Mouse (Mus musculus) heart, postnatal 14 days (tissue): ENCODE results near the gene Hsd17b7. TPM values are rescaled to one million over a fixed set of nuclear protein-coding genes. Genes with fewer than 3 reads are reported as not detected.
"Not testable (repeated sequence)": the region's sequence is repeated elsewhere in the genome, so short reads cannot be mapped to it uniquely, and the experiment has no call there.

Experiments
- DNase-seq, 2 experiments: peaks; one replicate each; pipeline ENCODE4 v3.0.0; 2021 to 2022
- intact Hi-C: fragments of 180-260 bp; cut with DNase I; formaldehyde crosslinking; loops from one replicate; pipeline ENCODE4 v1.15.1; 2025
- long read RNA-seq, 2 experiments: library from polyadenylated mRNA; stranded (forward); transcript quantifications; one replicate each; pipeline ENCODE4 v2.0.0; 2021
- total RNA-seq, 2 experiments: library from RNA; stranded (reverse); gene quantifications; 2 replicates each; pipeline ENCODE4 v1.2.3; 2021

Gene Hsd17b7
- total RNA-seq: 10 to 100 TPM; 16.6 to 17.6 TPM
- long read RNA-seq, experiment 1, full-length matches to known transcripts: 10 of 15 reads
- long read RNA-seq, experiment 1, partial matches to known transcripts: 1 of 15 reads
- long read RNA-seq, experiment 1, other reads (novel, unspliced or antisense): 4 of 15 reads
- long read RNA-seq, experiment 2, full-length matches to known transcripts: 10 of 17 reads
- long read RNA-seq, experiment 2, partial matches to known transcripts: 0 of 17 reads
- long read RNA-seq, experiment 2, other reads (novel, unspliced or antisense): 7 of 17 reads

- intact Hi-C loops: no loop called here
- DNase-seq: peak; percentile 97
Measured at GRCm38 (mm10) chr1:169968792-169969515, at the start of gene Hsd17b7. Gene Hsd17b7 (minus strand): TSS chr1:169969241.

- intact Hi-C loops: loop anchor here (5.0 kb wide), 1 partner anchor 98 kb away; the partner anchor contains the start of gene Ddr2
- DNase-seq: no peak
Measured at GRCm38 (mm10) chr1:170014784-170015183, 45.7 kb upstream of the Hsd17b7 start.

- intact Hi-C loops: loop anchor here (5.0 kb wide), 1 partner anchor 101 kb away; the partner anchor contains the start of gene Ddr2
- DNase-seq: peak; percentile 48 to 72
Measured at GRCm38 (mm10) chr1:170010716-170011505, 41.9 kb upstream of the Hsd17b7 start.

- DNase-seq: no peak
- intact Hi-C loops: no loop called here
Measured at GRCm38 (mm10) chr1:170009296-170009695, 40.3 kb upstream of the Hsd17b7 start.

GRCm38 (mm10) chr1:170008432-170009220 lies 39.6 kb upstream of the Hsd17b7 start:
- no peak for DNase-seq
- intact Hi-C loops: no loop called here

GRCm38 (mm10) chr1:170006516-170006915 lies 37.5 kb upstream of the Hsd17b7 start:
- intact Hi-C loops: no loop called here
- DNase-seq: peak; percentile 27 to 49

GRCm38 (mm10) chr1:170005297-170005696 lies 36.3 kb upstream of the Hsd17b7 start:
- no peak for DNase-seq
- intact Hi-C loops: no loop called here

GRCm38 (mm10) chr1:169993901-169994300 lies 24.9 kb upstream of the Hsd17b7 start:
- intact Hi-C loops, DNase-seq: not testable (repeated sequence)

GRCm38 (mm10) chr1:169986166-169986565 lies 17.1 kb upstream of the Hsd17b7 start:
- intact Hi-C loops: no loop called here
- peak in 1 of 2 experiments; percentile 22 for DNase-seq

GRCm38 (mm10) chr1:169977621-169978020 lies 8.6 kb upstream of the Hsd17b7 start:
- no peak for DNase-seq
- intact Hi-C loops: no loop called here

GRCm38 (mm10) chr1:169971998-169972397 lies 3.0 kb upstream of the Hsd17b7 start:
- intact Hi-C loops: loop anchor here (5.0 kb wide), 1 partner anchor 165 kb away; no protein-coding TSS in a partner anchor
- DNase-seq: no peak

- DNase-seq: no peak
- intact Hi-C loops: loop anchor here (5.0 kb wide), 1 partner anchor 166 kb away; no protein-coding TSS in a partner anchor
Measured at GRCm38 (mm10) chr1:169970936-169971335, 1.9 kb upstream of the Hsd17b7 start.

- DNase-seq: no peak
- intact Hi-C loops: no loop called here
Measured at GRCm38 (mm10) chr1:169969516-169969886, 460 bp upstream of the Hsd17b7 start.

GRCm38 (mm10) chr1:169953106-169953505 lies 15.9 kb downstream of the Hsd17b7 start:
- intact Hi-C loops: loop anchor here (5.0 kb wide), 1 partner anchor 184 kb away; no protein-coding TSS in a partner anchor
- DNase-seq: no peak

GRCm38 (mm10) chr1:169952636-169953035 lies 16.4 kb downstream of the Hsd17b7 start:
- no peak for DNase-seq
- intact Hi-C loops: loop anchor here (5.0 kb wide), 1 partner anchor 185 kb away; no protein-coding TSS in a partner anchor

- no peak for DNase-seq
- intact Hi-C loops: loop anchor here (5.0 kb wide), 1 partner anchor 186 kb away; no protein-coding TSS in a partner anchor
Measured at GRCm38 (mm10) chr1:169951561-169951960, 17.5 kb downstream of the Hsd17b7 start.

- intact Hi-C loops: loop anchor here (5.0 kb wide), 1 partner anchor 187 kb away; no protein-coding TSS in a partner anchor
- peak in 1 of 2 experiments; percentile 16 for DNase-seq
Measured at GRCm38 (mm10) chr1:169950651-169951050, 18.4 kb downstream of the Hsd17b7 start.

GRCm38 (mm10) chr1:169949981-169950380 lies 19.1 kb downstream of the Hsd17b7 start:
- intact Hi-C loops: loop anchor here (5.0 kb wide), 1 partner anchor 187 kb away; no protein-coding TSS in a partner anchor

GRCm38 (mm10) chr1:169948866-169949265 lies 20.2 kb downstream of the Hsd17b7 start:
- intact Hi-C loops: no loop called here
- DNase-seq: no peak

More at GRCm38 (mm10) chr1:169949981-169950380, 19.1 kb downstream of the Hsd17b7 start:
- no peak for DNase-seq
